Mouse (Mus musculus) cerebellum, postnatal 14 days (tissue): ENCODE data around the gene Olfr843.

Experiments used
- DNase-seq, 2 experiments: peaks; one replicate each; pipeline ENCODE4 v3.0.0; 2021; ENCODE audit warnings: mixed read lengths in 2 of 2

The Olfr843 gene

GRCm38 (mm10) chr9:19251887-19252286 is at the start of gene Olfr843:
Gene Olfr843 (minus strand): TSS chr9:19251987.
- no peak for DNase-seq
